Mouse (Mus musculus) small intestine, adult 2 months (tissue): ENCODE data around the gene Tnfsf10. TPM values are rescaled to one million over a fixed set of nuclear protein-coding genes. Genes with fewer than 3 reads are reported as not detected.
A peak's percentile ranks its signal among the peaks of the same experiment; 100 is the strongest.

Experiments used
- H3K27ac ChIP-seq: fragments of 200-500 bp; 2 replicates; pipeline ENCODE4 v1.5.1; 2012; ENCODE audit warnings: low read depth, low read length, control low read depth, inconsistent platforms; ENCODE audit not compliant: insufficient read depth
- H3K27me3 ChIP-seq: fragments of 200-500 bp; 2 replicates; pipeline ENCODE4 v1.6.1; 2012; ENCODE audit warnings: mild to moderate bottlenecking, moderate library complexity, low read length, inconsistent platforms; ENCODE audit not compliant: control insufficient read depth, insufficient read depth
- H3K36me3 ChIP-seq: fragments of 200-500 bp; 2 replicates; pipeline ENCODE4 v1.6.1; 2012; ENCODE audit warnings: mild to moderate bottlenecking, low read length, control low read depth, inconsistent platforms; ENCODE audit not compliant: control insufficient read depth, insufficient read depth
- H3K4me1 ChIP-seq: fragments of 200-500 bp; 2 replicates; pipeline ENCODE4 v1.6.1; 2012; ENCODE audit warnings: low read length, inconsistent platforms, mixed read lengths; ENCODE audit not compliant: control insufficient read depth, insufficient read depth, insufficient read length
- H3K4me3 ChIP-seq: fragments of 200-500 bp; 2 replicates; pipeline ENCODE4 v1.5.1; 2012; ENCODE audit warnings: low read depth, mild to moderate bottlenecking, control low read depth, inconsistent platforms, low read length, moderate library complexity
- CTCF ChIP-seq: fragments of 200-500 bp; IDR thresholded peaks from 2 replicates; pipeline ENCODE4 v1.5.1; 2012; ENCODE audit warnings: low read depth, mild to moderate bottlenecking, control low read depth, inconsistent platforms, low read length, moderate library complexity, mixed read lengths; ENCODE audit not compliant: insufficient replicate concordance, insufficient read length; ENCODE audit errors: extremely low read depth
- POLR2A ChIP-seq: fragments of 200-500 bp; IDR thresholded peaks from 2 replicates; pipeline ENCODE4 v1.6.1; 2012; ENCODE audit warnings: low read depth, mild to moderate bottlenecking, control low read depth, inconsistent platforms, low read length, moderate library complexity
- WGBS: fragments of 180-500 bp; shearing (Covaris S2); methylation state at CpG from one replicate; pipeline ENCODE4 v1.1.7; 2018; 5-methylcytosine and 5-hydroxymethylcytosine counted together
- polyA plus RNA-seq: library from polyadenylated mRNA; depleted of rRNA; stranded (reverse); fragments of >200 nt; gene quantifications from 2 replicates; pipeline ENCODE4 v1.2.3, GENCODE M21; 2012

Gene Tnfsf10
- polyA plus RNA-seq, 1 experiment, result 10.0 TPM

DNA sequence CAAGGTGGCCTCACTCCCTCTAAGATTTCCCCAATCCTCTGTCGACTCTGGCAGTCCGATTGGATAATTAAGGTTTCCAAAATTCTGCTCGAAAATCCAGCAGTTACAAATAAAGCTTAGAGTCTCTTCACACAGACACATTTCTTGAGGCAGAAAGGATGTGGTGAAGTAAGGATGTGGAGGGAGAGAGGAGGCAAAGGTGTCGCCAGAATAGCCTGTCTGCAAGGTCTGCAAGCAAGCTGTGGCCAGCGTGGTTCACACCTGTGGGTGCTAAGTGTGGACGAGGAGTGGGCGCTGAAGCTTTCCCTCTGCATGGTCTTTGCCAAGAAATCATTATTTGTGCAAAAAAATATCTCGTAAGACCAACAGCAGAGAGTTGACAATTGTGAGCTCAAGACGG lies 5.8 kb downstream of the Tnfsf10 start:
- Histone ChIP-seq H3K4me1 (peaks cover 21% of the 10 kb centered on the region), H3K27me3 (no peaks in the 10 kb centered on the region), H3K27ac (peak overlapping the region; percentile 51), H3K4me3 (0 out of 2 replicates have a peak overlapping the region, but pooled peaks have one; percentile 14), H3K36me3 (peaks cover 25% of the 10 kb centered on the region)
- WGBS, result 76% methylated on average over 9 of the region's 9 CpGs
- no peak for TF ChIP-seq POLR2A
- TF ChIP-seq CTCF, result no peak

DNA sequence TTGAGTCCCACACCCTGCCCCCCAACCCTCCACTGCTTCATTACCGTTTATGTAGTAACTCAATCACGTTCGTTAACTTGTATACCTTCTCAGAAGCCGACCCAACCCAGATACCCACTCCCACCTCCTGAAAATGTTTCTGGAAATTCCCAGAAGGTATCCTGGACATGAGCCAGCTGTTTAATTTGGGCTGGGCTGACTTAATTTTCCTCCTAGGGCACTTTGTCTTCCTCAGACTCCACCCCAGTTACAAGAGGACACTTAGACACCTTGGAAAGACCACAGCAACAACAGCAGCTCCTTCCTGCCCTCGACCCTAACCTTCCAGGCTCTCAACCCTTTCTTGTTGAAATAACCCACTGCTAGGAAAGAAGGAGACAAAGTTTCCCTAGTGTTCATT lies 6.7 kb downstream of the Tnfsf10 start:
- Histone ChIP-seq H3K4me3 (no peak overlapping the region), H3K4me1 (peaks cover 21% of the 10 kb centered on the region), H3K36me3 (peaks cover 35% of the 10 kb centered on the region), H3K27ac (peak overlapping the region; percentile 51), H3K27me3 (no peaks in the 10 kb centered on the region)
- TF ChIP-seq POLR2A (no peak), CTCF (no peak)
- WGBS, result 27% methylated on average over 5 of the region's 5 CpGs

DNA sequence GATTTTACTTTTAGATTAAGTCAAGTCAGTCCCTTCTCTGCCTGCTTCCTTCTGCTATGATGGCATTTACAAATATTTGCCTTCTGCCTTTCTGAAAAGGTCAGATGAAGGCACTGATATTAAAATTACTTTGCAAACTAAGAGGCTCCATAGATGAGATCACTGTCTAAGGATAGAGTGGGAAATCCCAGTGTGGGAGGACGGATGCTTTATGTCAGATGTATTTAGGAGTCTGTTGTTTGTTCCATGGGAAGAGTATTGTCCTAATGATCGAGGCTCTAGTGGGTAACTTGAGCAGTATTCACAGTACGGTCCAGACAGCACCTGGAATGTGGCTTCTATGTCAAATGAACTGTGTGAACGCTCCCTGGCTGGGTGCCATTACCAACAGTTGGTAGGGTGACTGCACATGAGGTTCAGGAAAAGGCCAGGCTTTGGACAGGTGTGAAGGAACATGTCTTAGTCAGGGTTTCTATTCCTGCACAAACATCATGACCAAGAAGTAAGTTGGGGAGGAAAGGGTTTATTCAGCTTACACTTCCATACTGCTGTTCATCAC lies 9.9 kb downstream of the Tnfsf10 start:
- Histone ChIP-seq H3K4me1 (peaks cover 13% of the 10 kb centered on the region; the same call in 1 of the 2 replicates), H3K4me3 (no peak overlapping the region), H3K36me3 (peaks cover 52% of the 10 kb centered on the region), H3K27ac (no peak overlapping the region), H3K27me3 (no peaks in the 10 kb centered on the region)
- TF ChIP-seq CTCF (no peak), POLR2A (no peak)
- 51% methylated on average over 4 of the region's 4 CpGs for WGBS

DNA sequence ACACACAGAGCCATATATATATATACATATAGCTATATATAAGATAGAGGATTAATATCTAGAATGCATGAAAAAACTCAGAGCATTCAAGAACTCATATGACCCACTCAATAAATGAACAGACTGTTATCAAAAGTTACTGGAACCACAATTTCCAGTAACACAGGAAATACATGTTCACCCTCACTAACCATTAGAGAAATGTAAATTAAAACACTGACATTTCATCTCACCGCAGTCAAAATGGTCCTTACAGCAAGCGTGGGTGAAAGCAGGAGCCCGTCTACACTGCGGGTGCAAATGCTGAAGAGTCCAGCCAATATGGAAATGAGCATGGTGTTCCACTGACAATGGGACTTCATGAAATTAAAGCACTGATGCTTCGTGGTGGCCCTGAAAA lies 13.9 kb downstream of the Tnfsf10 start:
- WGBS, result 81% methylated on average over 5 of the region's 5 CpGs
- TF ChIP-seq POLR2A (no peak), CTCF (no peak)
- peaks cover 69% of the 10 kb centered on the region for H3K36me3 ChIP-seq

DNA sequence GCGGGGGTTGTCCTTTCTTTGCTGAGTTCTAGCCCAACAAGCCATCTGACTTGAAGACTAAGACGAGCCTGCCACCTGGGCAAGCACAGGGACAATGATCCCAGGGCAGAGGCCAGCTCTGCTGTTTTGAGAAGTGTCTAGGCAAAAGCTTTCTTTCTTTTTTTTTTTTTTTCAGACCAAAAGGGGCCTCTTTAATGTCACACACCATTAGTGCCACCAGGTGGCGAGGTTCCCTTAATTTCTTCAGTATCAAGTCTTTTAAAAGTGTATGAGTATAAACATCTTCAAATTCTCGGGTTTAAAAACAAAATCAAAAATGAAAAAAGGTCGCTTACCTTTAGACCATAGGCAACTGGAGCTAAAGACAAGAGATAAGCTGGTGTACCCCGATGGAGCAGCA lies 21.6 kb downstream of the Tnfsf10 start:
- Histone ChIP-seq H3K4me3 (no peak overlapping the region), H3K27ac (no peak overlapping the region), H3K27me3 (no peaks in the 10 kb centered on the region), H3K4me1 (no peaks in the 10 kb centered on the region), H3K36me3 (peaks cover 37% of the 10 kb centered on the region)
- TF ChIP-seq POLR2A (no peak), CTCF (no peak)
- 25% methylated on average over 6 of the region's 6 CpGs for WGBS

More for the DNA sequence above, 13.9 kb downstream of the Tnfsf10 start:
- H3K27me3 ChIP-seq, result no peaks in the 10 kb centered on the region
- H3K27ac ChIP-seq, result no peak overlapping the region
- H3K4me1 ChIP-seq, result peaks cover 2% of the 10 kb centered on the region; the same call in 1 of the 2 replicates
- H3K4me3 ChIP-seq, result no peak overlapping the region

DNA sequence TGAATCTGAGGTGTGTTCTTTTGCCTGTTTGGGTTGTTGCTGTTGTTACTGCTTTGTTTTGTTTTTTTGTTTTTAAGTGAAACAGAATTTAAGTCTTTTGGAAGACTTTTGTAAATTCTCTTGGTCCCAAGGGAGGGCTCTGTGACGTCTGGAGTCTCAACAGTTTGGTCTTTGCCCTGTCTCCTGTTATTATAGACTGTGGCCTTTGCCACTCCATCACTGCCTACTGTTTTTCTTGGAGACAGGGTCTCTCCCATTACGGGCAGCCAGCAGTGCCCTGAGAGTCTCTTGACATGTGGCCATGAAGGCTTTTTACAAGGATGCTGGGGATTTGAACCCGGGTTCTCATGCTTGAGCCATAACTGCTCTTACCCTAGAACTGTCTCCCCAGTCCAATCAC lies 22.1 kb downstream of the Tnfsf10 start:
- H3K36me3 ChIP-seq, result peaks cover 33% of the 10 kb centered on the region
- no peak overlapping the region for H3K4me3 ChIP-seq
- no peaks in the 10 kb centered on the region for H3K27me3 ChIP-seq
- no peak overlapping the region for H3K27ac ChIP-seq
- WGBS, result 69% methylated on average over 3 of the region's 3 CpGs
- no peaks in the 10 kb centered on the region for H3K4me1 ChIP-seq
- no peak for TF ChIP-seq POLR2A
- TF ChIP-seq CTCF, result no peak

DNA sequence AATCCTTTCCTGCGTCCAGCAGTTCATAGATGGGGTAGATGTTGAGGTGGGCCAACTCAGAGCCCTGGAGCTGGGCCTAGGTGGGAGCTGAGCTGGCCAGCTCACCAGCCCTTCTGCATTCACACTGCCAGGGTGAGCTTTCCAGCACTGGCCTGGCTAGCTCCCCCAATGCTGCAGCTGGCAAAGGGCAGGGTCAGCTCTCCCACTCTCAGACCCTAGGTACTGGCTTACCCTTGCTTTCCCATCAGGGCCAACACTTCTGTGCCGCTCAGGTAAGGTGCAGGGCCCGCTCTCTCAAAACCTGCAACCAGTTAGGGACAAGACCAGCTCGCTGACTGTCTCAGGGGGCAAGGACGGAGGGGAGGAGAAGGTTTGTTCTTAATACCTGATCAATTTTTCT lies 23.9 kb downstream of the Tnfsf10 start:
- TF ChIP-seq CTCF (no peak), POLR2A (no peak)
- no peak overlapping the region for H3K27ac ChIP-seq
- peaks cover 17% of the 10 kb centered on the region for H3K36me3 ChIP-seq
- no peaks in the 10 kb centered on the region for H3K27me3 ChIP-seq
- 93% methylated on average over 5 of the region's 5 CpGs for WGBS
- no peak overlapping the region for H3K4me3 ChIP-seq
- no peaks in the 10 kb centered on the region for H3K4me1 ChIP-seq
